Mouse (Mus musculus) G1E (cell line): ENCODE results near the gene Otud7a. TPM values are rescaled to one million over a fixed set of nuclear protein-coding genes. Genes with fewer than 3 reads are reported as not detected.

Source experiments
- ATAC-seq: 2 replicates; pipeline ENCODE4 v1.8.0; 2016; ENCODE audit warnings: mild to moderate bottlenecking; ENCODE audit not compliant: insufficient number of reproducible peaks, poor library complexity, low FRiP score, severe bottlenecking; ENCODE audit errors: extremely low read depth
- DNase-seq: peaks from one replicate; pipeline ENCODE4 v3.0.0; 2012; ENCODE audit warnings: low spot score
- H3K27me3 ChIP-seq: 2 replicates; pipeline ENCODE4 v1.6.1; 2012; ENCODE audit warnings: mild to moderate bottlenecking, low read length, inconsistent platforms; ENCODE audit not compliant: insufficient read depth
- H3K36me3 ChIP-seq: replicated peaks from 2 replicates; pipeline ENCODE3; 2012; ENCODE audit warnings: mild to moderate bottlenecking, inconsistent platforms
- H3K4me1 ChIP-seq: 2 replicates; pipeline ENCODE4 v1.6.1; 2012; ENCODE audit warnings: low read depth, low read length, inconsistent platforms, mixed read lengths; ENCODE audit not compliant: insufficient read depth
- H3K4me3 ChIP-seq: 2 replicates; pipeline ENCODE4 v1.5.1; 2012; ENCODE audit warnings: low read depth, mild to moderate bottlenecking, inconsistent platforms, low read length, moderate library complexity, mixed read lengths
- H3K9me3 ChIP-seq: replicated peaks from 2 replicates; pipeline ENCODE4 v1.6.1; 2012; ENCODE audit warnings: inconsistent platforms
- CTCF ChIP-seq: IDR thresholded peaks from 2 replicates; pipeline ENCODE4 v1.5.1; 2012; ENCODE audit warnings: low read depth, low read length, inconsistent platforms, mixed read lengths
- GATA1 ChIP-seq: IDR thresholded peaks from 2 replicates; pipeline ENCODE4 v1.6.1; 2012; ENCODE audit warnings: borderline replicate concordance, low read length, inconsistent platforms, mixed read lengths
- GATA2 ChIP-seq: IDR thresholded peaks from 2 replicates; pipeline ENCODE4 v1.6.1; 2012; ENCODE audit warnings: low read depth, low read length, inconsistent platforms, borderline replicate concordance
- POLR2AphosphoS5 ChIP-seq: IDR thresholded peaks from 2 replicates; pipeline ENCODE4 v1.6.1; 2012; ENCODE audit warnings: low read depth, low read length, inconsistent platforms; ENCODE audit not compliant: insufficient replicate concordance
- TAL1 ChIP-seq: conservative IDR thresholded peaks from 2 replicates; pipeline ENCODE4 v1.6.1; 2012; ENCODE audit warnings: low read depth, low read length, inconsistent platforms, mixed read lengths
- polyA plus RNA-seq: library from polyadenylated mRNA; stranded (reverse); fragments of >175 nt; gene quantifications from 2 replicates; pipeline ENCODE4 v1.2.3, GENCODE M21; 2012
- total RNA-seq, 2 experiments: library from RNA; stranded (forward) in 1 of 2; stranded (reverse) in 1 of 2; fragments of 200-1000 nt in 1 of 2; fragments of >200 nt in 1 of 2; fragmentation: Nextera tagmentation in 1 of 2; gene quantifications; 2 replicates each; pipeline ENCODE4 v1.2.3; 2014 to 2017

The Otud7a gene
- total and polyA plus RNA-seq, 3 experiments, result not detected

GRCm38 (mm10) chr7:63511458-63511857 lies 66.9 kb downstream of the Otud7a start:
- ATAC-seq (no peak), DNase-seq (no peak)
- peaks cover 16% of the 10 kb centered on the region for H3K9me3 ChIP-seq
- no peaks in the 10 kb centered on the region for H3K4me1 ChIP-seq
- H3K36me3 ChIP-seq, result no peaks in the 10 kb centered on the region
- TF ChIP-seq GATA2 (no peak), TAL1 (no peak), CTCF (no peak), POLR2AphosphoS5 (no peak), GATA1 (no peak)
- H3K4me3 ChIP-seq, result no peak overlapping the region
- H3K27me3 ChIP-seq, result no peaks in the 10 kb centered on the region

GRCm38 (mm10) chr7:63512561-63512960 lies 68.0 kb downstream of the Otud7a start:
- Histone ChIP-seq H3K4me1 (no peaks in the 10 kb centered on the region), H3K36me3 (no peaks in the 10 kb centered on the region), H3K9me3 (peaks cover 20% of the 10 kb centered on the region), H3K27me3 (no peaks in the 10 kb centered on the region), H3K4me3 (no peak overlapping the region)
- DNase-seq (no peak), ATAC-seq (no peak)
- TF ChIP-seq GATA2 (no peak), POLR2AphosphoS5 (no peak), TAL1 (no peak), CTCF (no peak), GATA1 (no peak)

GRCm38 (mm10) chr7:63516141-63516895 lies 71.8 kb downstream of the Otud7a start:
- Histone ChIP-seq H3K4me3 (no peak overlapping the region), H3K36me3 (no peaks in the 10 kb centered on the region), H3K27me3 (no peaks in the 10 kb centered on the region), H3K4me1 (no peaks in the 10 kb centered on the region), H3K9me3 (peaks cover 20% of the 10 kb centered on the region)
- ATAC-seq (no peak), DNase-seq (no peak)
- TF ChIP-seq GATA1 (no peak), GATA2 (no peak), TAL1 (no peak), CTCF (no peak), POLR2AphosphoS5 (no peak)

GRCm38 (mm10) chr7:63520299-63520698 lies 75.7 kb downstream of the Otud7a start:
- TF ChIP-seq POLR2AphosphoS5 (no peak), TAL1 (no peak), CTCF (no peak), GATA1 (no peak), GATA2 (no peak)
- DNase-seq (no peak), ATAC-seq (no peak)
- no peaks in the 10 kb centered on the region for H3K36me3 ChIP-seq
- no peak overlapping the region for H3K4me3 ChIP-seq
- H3K9me3 ChIP-seq, result peaks cover 15% of the 10 kb centered on the region
- H3K4me1 ChIP-seq, result no peaks in the 10 kb centered on the region
- no peaks in the 10 kb centered on the region for H3K27me3 ChIP-seq

GRCm38 (mm10) chr7:63522403-63522802 lies 77.9 kb downstream of the Otud7a start:
- ATAC-seq, result no peak
- DNase-seq, result no peak
- H3K27me3 ChIP-seq, result no peaks in the 10 kb centered on the region

GRCm38 (mm10) chr7:63523051-63523450 lies 78.5 kb downstream of the Otud7a start:
- TF ChIP-seq TAL1, result no peak
- TF ChIP-seq POLR2AphosphoS5, result no peak
- TF ChIP-seq CTCF, result no peak
- TF ChIP-seq GATA2, result no peak
- TF ChIP-seq GATA1, result no peak
- ATAC-seq (no peak), DNase-seq (no peak)
- Histone ChIP-seq H3K36me3 (no peaks in the 10 kb centered on the region), H3K27me3 (no peaks in the 10 kb centered on the region), H3K4me3 (no peak overlapping the region), H3K9me3 (peaks cover 10% of the 10 kb centered on the region), H3K4me1 (no peaks in the 10 kb centered on the region)

More at GRCm38 (mm10) chr7:63522403-63522802, 77.9 kb downstream of the Otud7a start:
- H3K9me3 ChIP-seq, result peaks cover 10% of the 10 kb centered on the region
- no peaks in the 10 kb centered on the region for H3K36me3 ChIP-seq
- no peak overlapping the region for H3K4me3 ChIP-seq
- TF ChIP-seq CTCF (no peak), TAL1 (no peak), GATA1 (no peak), POLR2AphosphoS5 (no peak), GATA2 (no peak)
- no peaks in the 10 kb centered on the region for H3K4me1 ChIP-seq
